Mouse (Mus musculus) splenic B cell, adult 2 months (primary cell): ENCODE measurements around the gene Camk2d.

Experiments used
- DNase-seq: peaks from one replicate; pipeline ENCODE4 v3.0.0-alpha.2; 2011; ENCODE audit warnings: low read depth, low spot score
- H3K27me3 ChIP-seq: 2 replicates; pipeline ENCODE4 v1.6.1; 2012; ENCODE audit warnings: mild to moderate bottlenecking, low read length, moderate library complexity, mixed read lengths; ENCODE audit not compliant: control insufficient read depth, poor library complexity, insufficient read depth, severe bottlenecking
- H3K36me3 ChIP-seq: 2 replicates; pipeline ENCODE4 v1.6.1; 2012; ENCODE audit warnings: mild to moderate bottlenecking, low read length, moderate library complexity, mixed read lengths; ENCODE audit not compliant: control insufficient read depth, poor library complexity, insufficient read depth, severe bottlenecking

Camk2d gene

GRCm38 (mm10) chr3:126599335-126599734, 3.2 kb downstream of the Camk2d start:
- DNase-seq: peak; percentile 68
- Histone ChIP-seq H3K36me3 (peaks cover 6% of the 10 kb centered on the region; the same call in 1 of the 2 replicates), H3K27me3 (no peaks in the 10 kb centered on the region)

- H3K27me3 ChIP-seq: no peaks in the 10 kb centered on the region
- peaks cover 6% of the 10 kb centered on the region; the same call in 1 of the 2 replicates for H3K36me3 ChIP-seq
- DNase-seq: no peak
These were observed 3.8 kb downstream of the Camk2d start for GRCm38 (mm10) chr3:126599936-126600335.

GRCm38 (mm10) chr3:126602772-126603171, 6.7 kb downstream of the Camk2d start:
- H3K27me3 ChIP-seq: no peaks in the 10 kb centered on the region
- no peak for DNase-seq
- H3K36me3 ChIP-seq: peaks cover 6% of the 10 kb centered on the region; the same call in 1 of the 2 replicates

GRCm38 (mm10) chr3:126604656-126605434, 8.7 kb downstream of the Camk2d start:
- Histone ChIP-seq H3K36me3 (peaks cover 5% of the 10 kb centered on the region; the same call in 1 of the 2 replicates), H3K27me3 (no peaks in the 10 kb centered on the region)
- DNase-seq: no peak

GRCm38 (mm10) chr3:126609310-126609709, 13.2 kb downstream of the Camk2d start:
- Histone ChIP-seq H3K27me3 (no peaks in the 10 kb centered on the region), H3K36me3 (no peaks in the 10 kb centered on the region)
- no peak for DNase-seq

- peak; percentile 81 for DNase-seq
- Histone ChIP-seq H3K27me3 (no peaks in the 10 kb centered on the region), H3K36me3 (no peaks in the 10 kb centered on the region)
These were observed 13.8 kb downstream of the Camk2d start for GRCm38 (mm10) chr3:126609795-126610451.

GRCm38 (mm10) chr3:126611624-126612023, 15.5 kb downstream of the Camk2d start:
- no peak for DNase-seq
- Histone ChIP-seq H3K36me3 (no peaks in the 10 kb centered on the region), H3K27me3 (no peaks in the 10 kb centered on the region)

GRCm38 (mm10) chr3:126612748-126613509, 16.8 kb downstream of the Camk2d start:
- no peak for DNase-seq
- Histone ChIP-seq H3K27me3 (no peaks in the 10 kb centered on the region), H3K36me3 (no peaks in the 10 kb centered on the region; the same call in 1 of the 2 replicates)

GRCm38 (mm10) chr3:126613510-126614128, 17.5 kb downstream of the Camk2d start:
- Histone ChIP-seq H3K36me3 (no peaks in the 10 kb centered on the region; the same call in 1 of the 2 replicates), H3K27me3 (no peaks in the 10 kb centered on the region)
- DNase-seq: peak; percentile 67

GRCm38 (mm10) chr3:126615306-126615705, 19.2 kb downstream of the Camk2d start:
- DNase-seq: no peak
- no peaks in the 10 kb centered on the region; the same call in none of the 2 replicates for H3K36me3 ChIP-seq
- no peaks in the 10 kb centered on the region for H3K27me3 ChIP-seq

- Histone ChIP-seq H3K36me3 (no peaks in the 10 kb centered on the region; the same call in none of the 2 replicates), H3K27me3 (no peaks in the 10 kb centered on the region)
- no peak for DNase-seq
These were observed 24.1 kb downstream of the Camk2d start for GRCm38 (mm10) chr3:126620152-126620551.

GRCm38 (mm10) chr3:126622509-126622908, 26.4 kb downstream of the Camk2d start:
- no peak for DNase-seq
- H3K36me3 ChIP-seq: no peaks in the 10 kb centered on the region; the same call in 1 of the 2 replicates
- H3K27me3 ChIP-seq: no peaks in the 10 kb centered on the region

GRCm38 (mm10) chr3:126624994-126625763, 29.1 kb downstream of the Camk2d start:
- Histone ChIP-seq H3K36me3 (no peaks in the 10 kb centered on the region), H3K27me3 (no peaks in the 10 kb centered on the region)
- peak; percentile 50 for DNase-seq

GRCm38 (mm10) chr3:126625764-126626040, 29.6 kb downstream of the Camk2d start:
- no peak for DNase-seq
- Histone ChIP-seq H3K36me3 (no peaks in the 10 kb centered on the region), H3K27me3 (no peaks in the 10 kb centered on the region)
